Mouse (Mus musculus): Measurements from ENCODE around the gene Celsr1.

Gene Celsr1

GRCm38 (mm10) chr15:86033191-86033841 is at the start of gene Celsr1:
Gene Celsr1, minus strand, starts transcription at chr15:86033777.
- DNase-seq (ENCODE audit: low read depth, low spot score), result no peak

- no peak for DNase-seq (ENCODE audit: low read depth, low spot score)
Measured at GRCm38 (mm10) chr15:86083261-86083741, 49.7 kb upstream of the Celsr1 start.

- no peak for DNase-seq (ENCODE audit: low read depth, low spot score)
Measured at GRCm38 (mm10) chr15:86082551-86082961, 49.0 kb upstream of the Celsr1 start.

- no peak for DNase-seq (ENCODE audit: low read depth, low spot score)
Measured at GRCm38 (mm10) chr15:86081654-86082053, 48.1 kb upstream of the Celsr1 start.

- DNase-seq (ENCODE audit: low read depth, low spot score), result no peak
Measured at GRCm38 (mm10) chr15:86080408-86080807, 46.8 kb upstream of the Celsr1 start.

GRCm38 (mm10) chr15:86079876-86080275 is 46.3 kb upstream of the Celsr1 start:
- no peak for DNase-seq (ENCODE audit: low read depth, low spot score)

GRCm38 (mm10) chr15:86079467-86079866 is 45.9 kb upstream of the Celsr1 start:
- DNase-seq (ENCODE audit: low read depth, low spot score), result no peak

GRCm38 (mm10) chr15:86078481-86079216 is 45.1 kb upstream of the Celsr1 start:
- no peak for DNase-seq (ENCODE audit: low read depth, low spot score)

- DNase-seq (ENCODE audit: low read depth, low spot score), result no peak
Measured at GRCm38 (mm10) chr15:86077934-86078333, 44.4 kb upstream of the Celsr1 start.

GRCm38 (mm10) chr15:86076378-86076777 is 42.8 kb upstream of the Celsr1 start:
- DNase-seq (ENCODE audit: low read depth, low spot score), result no peak

- no peak for DNase-seq (ENCODE audit: low read depth, low spot score)
Measured at GRCm38 (mm10) chr15:86076048-86076315, 42.4 kb upstream of the Celsr1 start.

GRCm38 (mm10) chr15:86075305-86076047 is 41.9 kb upstream of the Celsr1 start:
- no peak for DNase-seq (ENCODE audit: low read depth, low spot score)

GRCm38 (mm10) chr15:86074171-86074937 is 40.8 kb upstream of the Celsr1 start:
- DNase-seq (ENCODE audit: low read depth, low spot score), result no peak

GRCm38 (mm10) chr15:86071166-86071565 is 37.6 kb upstream of the Celsr1 start:
- no peak for DNase-seq (ENCODE audit: low read depth, low spot score)

GRCm38 (mm10) chr15:86070368-86070767 is 36.8 kb upstream of the Celsr1 start:
- DNase-seq (ENCODE audit: low read depth, low spot score), result no peak

- DNase-seq (ENCODE audit: low read depth, low spot score), result no peak
Measured at GRCm38 (mm10) chr15:86069011-86069791, 35.6 kb upstream of the Celsr1 start.

- DNase-seq (ENCODE audit: low read depth, low spot score), result no peak
Measured at GRCm38 (mm10) chr15:86067941-86068495, 34.4 kb upstream of the Celsr1 start.

- no peak for DNase-seq (ENCODE audit: low read depth, low spot score)
Measured at GRCm38 (mm10) chr15:86067581-86067910, 34.0 kb upstream of the Celsr1 start.

- DNase-seq (ENCODE audit: low read depth, low spot score), result no peak
Measured at GRCm38 (mm10) chr15:86066836-86067580, 33.4 kb upstream of the Celsr1 start.

- no peak for DNase-seq (ENCODE audit: low read depth, low spot score)
Measured at GRCm38 (mm10) chr15:86065367-86065766, 31.8 kb upstream of the Celsr1 start.
